In the genomic region with DNA sequence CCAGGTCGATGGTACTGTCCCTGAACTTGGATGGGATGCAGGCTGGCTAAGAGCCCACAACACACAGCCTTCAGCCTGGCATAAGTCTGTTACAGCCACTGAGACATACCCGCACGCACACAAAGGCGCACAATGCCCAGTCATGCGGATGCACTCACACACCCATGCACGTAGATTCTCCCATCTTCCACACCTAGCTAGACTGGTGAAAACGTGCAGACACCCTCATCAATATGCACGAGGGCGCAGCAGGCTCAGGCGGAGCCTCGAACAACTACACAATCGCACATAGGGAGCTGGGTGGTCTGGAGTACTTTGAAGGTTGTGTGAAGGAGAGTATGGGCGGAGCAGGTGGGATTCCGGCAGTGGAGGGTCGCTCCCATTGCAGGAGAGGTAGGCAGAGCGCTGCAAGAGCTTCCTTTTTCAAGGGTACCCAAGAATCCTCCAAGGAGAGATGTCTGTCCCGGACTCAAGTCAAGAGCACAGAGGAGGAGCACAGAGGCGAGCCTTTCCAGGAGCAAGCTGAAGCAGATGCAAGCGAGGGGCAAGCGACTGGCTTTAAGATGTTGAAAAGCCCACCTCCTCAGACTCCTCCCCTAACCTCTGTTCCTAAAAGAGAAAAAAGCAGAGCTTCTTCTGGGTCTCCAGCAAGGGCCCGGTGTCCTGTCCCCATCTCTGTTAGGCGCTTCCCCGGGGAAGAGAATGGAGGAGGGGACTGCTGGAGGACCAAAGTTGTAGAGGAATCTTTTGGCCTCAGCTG, we compare ENCODE assay signal across 12 mouse cellular contexts. TPM values are rescaled to one million over a fixed set of nuclear protein-coding genes. Genes with fewer than 3 reads are reported as not detected.
A peak's percentile ranks its signal among the peaks of the same experiment; 100 is the strongest.
DNase-seq lines count a peak whose midpoint lies in the region; ATAC-seq and TF ChIP-seq lines count a peak whose summit lies in the region.
"Had no signal": no experiment of that assay in that cellular context is flagged by ENCODE, and none has a peak within 500 bp of the region (broad histone marks: within the 10 kb centered on the region; RNA-seq: fewer than 3 reads in every experiment).

No protein-coding gene starts in this region.

- H3K9me3 ChIP-seq in kidney, embryonic 15.5 days (replicated peaks): no peaks in the 10 kb centered on the region
- no peaks in the 10 kb centered on the region for H3K9me3 ChIP-seq in hindbrain, embryonic 10.5 days
- no peaks in the 10 kb centered on the region for H3K9me3 ChIP-seq in midbrain, postnatal 0 days (ENCODE audit: low read length)
- H3K9me3 ChIP-seq: megakaryocyte, embryonic 14.5 days had no signal

- H3K4me3 ChIP-seq in kidney, embryonic 15.5 days (replicated peaks): peak overlapping the region; percentile 48
- H3K4me3 ChIP-seq in kidney, adult 2 months (ENCODE audit: insufficient read depth, low read depth, low read length): no peak overlapping the region
- H3K4me3 ChIP-seq in cortical plate, adult 2 months (ENCODE audit: insufficient read depth, low read length): peak overlapping the region; percentile 24; the same call in 1 of the 2 replicates
- H3K4me3 ChIP-seq in hindbrain, embryonic 10.5 days: peak overlapping the region; percentile 68
- H3K4me3 ChIP-seq in midbrain, postnatal 0 days (ENCODE audit: low read depth, low read length): peak overlapping the region; percentile 70
- H3K4me3 ChIP-seq: megakaryocyte, embryonic 14.5 days had no signal

- no peaks in the 10 kb centered on the region for H3K36me3 ChIP-seq in kidney, embryonic 15.5 days
- H3K36me3 ChIP-seq in kidney, adult 2 months (ENCODE audit: control insufficient read depth, insufficient read depth, low read length): no peaks in the 10 kb centered on the region
- no peaks in the 10 kb centered on the region for H3K36me3 ChIP-seq in hindbrain, embryonic 10.5 days
- H3K36me3 ChIP-seq in midbrain, postnatal 0 days (ENCODE audit: insufficient read depth, low read length): no peaks in the 10 kb centered on the region

- H3K4me1 ChIP-seq in kidney, embryonic 15.5 days: peaks cover 13% of the 10 kb centered on the region
- no peaks in the 10 kb centered on the region for H3K4me1 ChIP-seq in kidney, adult 2 months (ENCODE audit: control insufficient read depth, insufficient read depth, low read length)
- H3K4me1 ChIP-seq in cortical plate, adult 2 months (ENCODE audit: control insufficient read depth, insufficient read depth, low read length): peaks cover 1% of the 10 kb centered on the region; the same call in 1 of the 2 replicates
- peaks cover 24% of the 10 kb centered on the region for H3K4me1 ChIP-seq in hindbrain, embryonic 10.5 days (replicated peaks)
- H3K4me1 ChIP-seq in midbrain, postnatal 0 days (ENCODE audit: insufficient read depth, low read length): peaks cover 5% of the 10 kb centered on the region; the same call in 1 of the 2 replicates
- H3K4me1 ChIP-seq: megakaryocyte, embryonic 14.5 days had no signal

- H3K27ac ChIP-seq in kidney, embryonic 15.5 days: no peak overlapping the region
- H3K27ac ChIP-seq in kidney, adult 2 months (ENCODE audit: insufficient read depth, low read depth, low read length): no peak overlapping the region
- no peak overlapping the region for H3K27ac ChIP-seq in cortical plate, adult 2 months (ENCODE audit: insufficient read depth, low read length)
- H3K27ac ChIP-seq in hindbrain, embryonic 10.5 days: peak overlapping the region; percentile 70
- H3K27ac ChIP-seq in midbrain, postnatal 0 days (ENCODE audit: low read depth, low read length): peak overlapping the region; percentile 88

- no peak for DNase-seq in kidney, adult 2 months
- peak; percentile 37 for DNase-seq in hindbrain, embryonic 10.5 days (ENCODE audit: low spot score)
- DNase-seq in midbrain, postnatal 0 days (ENCODE audit: low spot score): peak; percentile 53
- DNase-seq in adrenal gland, postnatal 4 days (ENCODE audit: low spot score in 2 of 2): no peak
- DNase-seq in thymus, postnatal 0 days (ENCODE audit: low spot score): no peak
- DNase-seq: kidney, postnatal 36 days had no signal

- ATAC-seq in kidney, embryonic 15.5 days (replicated peaks; ENCODE audit: low FRiP score): no peak
- peak; percentile 69 for ATAC-seq in midbrain, postnatal 0 days (ENCODE audit: low FRiP score)
- ATAC-seq in erythroblast, adult 5-6 weeks (replicated peaks; ENCODE audit: low FRiP score, poor library complexity, severe bottlenecking): no peak
- ATAC-seq: Patski had no signal

- H3K9ac ChIP-seq in kidney, embryonic 15.5 days: no peak overlapping the region
- peak overlapping the region; percentile 76 for H3K9ac ChIP-seq in midbrain, postnatal 0 days (replicated peaks; ENCODE audit: low read length, poor library complexity, severe bottlenecking)

- H3K4me2 ChIP-seq in kidney, embryonic 15.5 days: peak overlapping the region; percentile 93
- peak overlapping the region; percentile 72 for H3K4me2 ChIP-seq in midbrain, postnatal 0 days (ENCODE audit: low read depth, low read length, poor library complexity, severe bottlenecking)

- no peak for TF ChIP-seq POLR2A in kidney, adult 2 months (IDR thresholded peaks at IDR 0.05; ENCODE audit: low read depth, low read length)
- no peak for TF ChIP-seq POLR2A in cortical plate, adult 2 months (IDR thresholded peaks at IDR 0.05; ENCODE audit: extremely low read depth, insufficient read depth, low read length)

- WGBS in kidney, embryonic 15.5 days: 4% methylated on average over 23 of the region's 23 CpGs
- 5% methylated on average over 23 of the region's 23 CpGs for WGBS in kidney, adult 2 months
- 2% methylated on average over 23 of the region's 23 CpGs for WGBS in hindbrain, embryonic 10.5 days
- WGBS in midbrain, postnatal 0 days: 2% methylated on average over 23 of the region's 23 CpGs

- H3K27me3 ChIP-seq in kidney, embryonic 15.5 days: peaks cover 57% of the 10 kb centered on the region
- H3K27me3 ChIP-seq in kidney, adult 2 months (replicated peaks; ENCODE audit: control insufficient read depth, insufficient read depth, low read length): no peaks in the 10 kb centered on the region
- peaks cover 44% of the 10 kb centered on the region for H3K27me3 ChIP-seq in hindbrain, embryonic 10.5 days (ENCODE audit: insufficient read depth, poor library complexity, severe bottlenecking)
- H3K27me3 ChIP-seq in midbrain, postnatal 0 days (ENCODE audit: insufficient read depth, low read length): no peaks in the 10 kb centered on the region

- no peak for TF ChIP-seq CTCF in kidney, adult 2 months (conservative IDR thresholded peaks at IDR 0.05; ENCODE audit: insufficient read depth, insufficient read length, low read depth, low read length)
- no peak for TF ChIP-seq CTCF in cortical plate, adult 2 months (IDR thresholded peaks at IDR 0.05; ENCODE audit: extremely low read depth, insufficient read depth, low read length)
- TF ChIP-seq CTCF in midbrain, postnatal 0 days (IDR thresholded peaks at IDR 0.05): no peak

RNA-seq across cellular contexts. Expression of a gene that starts 1.0 kb away (rescaled TPM):
- polyA plus RNA-seq in kidney, embryonic 15.5 days (2015; fragmentation: Nextera tagmentation; extraction: Ambion mirVana): 0.34 TPM in 1 of 2 replicates, not detected in the other
- polyA plus RNA-seq in kidney, adult 2 months (2012; rRNA removed): not detected in 2 replicates
- 0.28 and 0.84 TPM in 2 replicates for polyA plus RNA-seq in cortical plate, adult 2 months (2012; rRNA removed)
- 0.75 and 1.1 TPM in 2 replicates for polyA plus RNA-seq in hindbrain, embryonic 10.5 days (2016; fragmentation: Nextera tagmentation; extraction: Ambion mirVana)
- total RNA-seq in midbrain, postnatal 0 days (2014; rRNA removed): 16.6 and 20.0 TPM in 2 replicates
- 10.8 and 11.0 TPM in 2 replicates for polyA plus RNA-seq in midbrain, postnatal 0 days (2015; fragmentation: Nextera tagmentation; extraction: Ambion mirVana)
- under 1 TPM in 1 of 2 experiments, not detected in 1; 0.06 TPM for total RNA-seq in adrenal gland, postnatal 4 days (2021)
- polyA plus RNA-seq in thymus, postnatal 0 days (2015; fragmentation: Nextera tagmentation; extraction: Ambion mirVana): not detected in 2 replicates
- not detected in 2 replicates for total RNA-seq in erythroblast, adult 5-6 weeks (2015; ENCODE audit: low replicate concordance)
- not detected in 2 replicates for total RNA-seq in erythroblast, adult 5-6 weeks (2017; ENCODE audit: low replicate concordance)
- total RNA-seq: common myeloid progenitor, adult 5-6 weeks had no signal
- polyA plus RNA-seq: Patski had no signal

Comparison
In these comparisons a context has a peak if more than half of its experiments do, and no peak if none do; other contexts are left out.
1. H3K27ac ChIP-seq: peak in hindbrain, embryonic 10.5 days (single experiment) and midbrain, postnatal 0 days (single experiment); none in kidney, embryonic 15.5 days (single experiment), kidney, adult 2 months (single experiment) and cortical plate, adult 2 months (single experiment).
2. DNase-seq: peak in hindbrain, embryonic 10.5 days (single experiment) and midbrain, postnatal 0 days (single experiment); none in kidney, adult 2 months (single experiment), adrenal gland, postnatal 4 days (0 of 2) and thymus, postnatal 0 days (single experiment).